ENCODE assay signal across 10 mouse cellular contexts in genomic region chr19:56631451-56631901, GRCm38 (mm10).
DNase-seq lines count a peak whose midpoint lies in the region; ATAC-seq and TF ChIP-seq lines count a peak whose summit lies in the region.
"Had no signal": no experiment of that assay in that cellular context is flagged by ENCODE, and none has a peak within 500 bp of the region (broad histone marks: within the 10 kb centered on the region; RNA-seq: fewer than 3 reads in every experiment).

No protein-coding gene starts in this region.

- 25% methylated on average over 11 of the region's 11 CpGs for WGBS in heart, embryonic 12.5 days

- H3K9me3 ChIP-seq in MEL (replicated peaks; ENCODE audit: insufficient read depth, low read length): no peaks in the 10 kb centered on the region
- no peaks in the 10 kb centered on the region for H3K9me3 ChIP-seq in heart, embryonic 12.5 days (replicated peaks)
- H3K9me3 ChIP-seq: limb, embryonic 13.5 days had no signal

- DNase-seq in cerebellum, postnatal 14 days: peak; percentile 34 to 45
- DNase-seq in cerebellum, adult 11-12 months: no peak
- DNase-seq in MEL (ENCODE audit: low read depth, low spot score): peak; percentile 38
- DNase-seq in kidney, postnatal 4 days: peak; percentile 30 to 47
- DNase-seq in left cerebral cortex, adult 8-10 months (ENCODE audit: low spot score in 2 of 2): no peak
- DNase-seq in left cerebral cortex, postnatal 14 days (ENCODE audit: low spot score in 2 of 2): no peak
- DNase-seq: embryo, embryonic 11 days had no signal

- TF ChIP-seq POLR2A in MEL (IDR thresholded peaks at IDR 0.05; ENCODE audit: control insufficient read depth in 1 of 2, insufficient read depth in 1 of 2, low read depth in 1 of 2, low read length in 2 of 2, poor library complexity in 1 of 2): no peak

- peaks cover 8 to 19% of the 10 kb centered on the region in 2 experiments for H3K27me3 ChIP-seq in MEL (ENCODE audit: control insufficient read depth in 1 of 2, insufficient read depth in 2 of 2, low read length in 2 of 2)
- no peaks in the 10 kb centered on the region for H3K27me3 ChIP-seq in heart, embryonic 12.5 days (replicated peaks)
- H3K27me3 ChIP-seq: limb, embryonic 13.5 days had no signal

- ATAC-seq in heart, embryonic 12.5 days (ENCODE audit: insufficient number of reproducible peaks, low FRiP score): 0 out of 2 replicates have a peak, but pooled peaks have one; percentile 29
- no peak for ATAC-seq in megakaryocyte progenitor cell, adult 5-6 weeks (replicated peaks; ENCODE audit: poor library complexity)

- intact Hi-C loops in left cerebral cortex, postnatal 14 days (cut with DNase I): no loop called here

- TF ChIP-seq EP300 in MEL (IDR thresholded peaks at IDR 0.05; ENCODE audit: low read depth in 1 of 2, low read length in 2 of 2): no peak

- no peaks in the 10 kb centered on the region for H3K4me1 ChIP-seq in MEL (ENCODE audit: control insufficient read depth in 1 of 2, insufficient read depth in 2 of 2, low read length in 2 of 2)
- peaks cover 15% of the 10 kb centered on the region for H3K4me1 ChIP-seq in heart, embryonic 12.5 days (replicated peaks)
- H3K4me1 ChIP-seq: limb, embryonic 13.5 days had no signal

- TF ChIP-seq RAD21 in MEL (IDR thresholded peaks at IDR 0.05; ENCODE audit: low read depth, low read length): no peak

- H3K4me3 ChIP-seq in MEL (ENCODE audit: control insufficient read depth in 1 of 2, insufficient read depth in 1 of 2, low read depth in 2 of 2, low read length in 2 of 2): peak overlapping the region; percentile 49 to 73
- no peak overlapping the region for H3K4me3 ChIP-seq in heart, embryonic 12.5 days
- H3K4me3 ChIP-seq: limb, embryonic 13.5 days had no signal

- H3K36me3 ChIP-seq in MEL (ENCODE audit: control insufficient read depth in 1 of 2, insufficient read depth in 2 of 2, low read length in 2 of 2): no peaks in the 10 kb centered on the region
- H3K36me3 ChIP-seq in heart, embryonic 12.5 days: no peaks in the 10 kb centered on the region
- H3K36me3 ChIP-seq: limb, embryonic 13.5 days had no signal

- TF ChIP-seq CTCF in MEL (IDR thresholded peaks at IDR 0.05 in 2 of 3, conservative IDR thresholded peaks at IDR 0.05 in 1 of 3; ENCODE audit: control insufficient read depth in 1 of 3, insufficient read depth in 1 of 3, low read depth in 2 of 3, low read length in 3 of 3, poor library complexity in 1 of 3, severe bottlenecking in 1 of 3): no peak

- no peak overlapping the region for H3K9ac ChIP-seq in MEL (ENCODE audit: control insufficient read depth, low read depth, low read length, poor library complexity, severe bottlenecking)
- 0 out of 2 replicates have a peak overlapping the region, but pooled peaks have one; percentile 6 for H3K9ac ChIP-seq in heart, embryonic 12.5 days
- H3K9ac ChIP-seq: limb, embryonic 13.5 days had no signal

- H3K79me2 ChIP-seq in MEL (ENCODE audit: control insufficient read depth, insufficient read depth, low read length, poor library complexity): no peaks in the 10 kb centered on the region

- H3K27ac ChIP-seq in MEL (ENCODE audit: control insufficient read depth, low read depth, low read length): no peak overlapping the region
- H3K27ac ChIP-seq in heart, embryonic 12.5 days (ENCODE audit: poor library complexity, severe bottlenecking): 0 out of 2 replicates have a peak overlapping the region, but pooled peaks have one; percentile 36
- H3K27ac ChIP-seq: limb, embryonic 13.5 days had no signal

- H3K4me2 ChIP-seq in heart, embryonic 12.5 days: peak overlapping the region; percentile 26
- H3K4me2 ChIP-seq: limb, embryonic 13.5 days had no signal

TF ChIP-seq in MEL, 35 proteins besides CTCF, POLR2A, EP300 and RAD21:
- TF ChIP-seq NRF1 (IDR thresholded peaks at IDR 0.05; ENCODE audit: insufficient read depth, low read depth, low read length, poor library complexity, severe bottlenecking) (no peak), ZKSCAN1 (IDR thresholded peaks at IDR 0.05; ENCODE audit: low read depth, low read length) (no peak), MYB (IDR thresholded peaks at IDR 0.05; ENCODE audit: low read depth, low read length) (no peak), JUND (IDR thresholded peaks at IDR 0.05; ENCODE audit: low read depth, low read length) (no peak), KAT2A (conservative IDR thresholded peaks at IDR 0.05; ENCODE audit: low read depth, low read length) (no peak), CHD2 (IDR thresholded peaks at IDR 0.05; ENCODE audit: low read length) (no peak), GATA1 (IDR thresholded peaks at IDR 0.05; ENCODE audit: low read depth, low read length) (no peak), MYC (IDR thresholded peaks at IDR 0.05; ENCODE audit: low read depth, low read length) (no peak), TCF12 (IDR thresholded peaks at IDR 0.05; ENCODE audit: low read depth, low read length) (no peak), SMC3 (IDR thresholded peaks at IDR 0.05; ENCODE audit: low read depth, low read length) (no peak), BHLHE40 (IDR thresholded peaks at IDR 0.05; ENCODE audit: borderline replicate concordance, low read depth, low read length) (no peak), ZNF384 (IDR thresholded peaks at IDR 0.05; ENCODE audit: low read depth, low read length) (no peak), USF1 (IDR thresholded peaks at IDR 0.05; ENCODE audit: low read depth, low read length) (no peak), UBTF (IDR thresholded peaks at IDR 0.05; ENCODE audit: borderline replicate concordance, insufficient read depth, low read depth, low read length) (no peak), MAZ (IDR thresholded peaks at IDR 0.05; ENCODE audit: low read depth, low read length) (no peak)

Comparison
In these comparisons a context has a peak if more than half of its experiments do, and no peak if none do; other contexts are left out.
1. DNase-seq: peak in cerebellum, postnatal 14 days (2 of 2), MEL (single experiment) and kidney, postnatal 4 days (2 of 2); none in cerebellum, adult 11-12 months (single experiment), left cerebral cortex, adult 8-10 months (0 of 2) and left cerebral cortex, postnatal 14 days (0 of 2).